Mouse (Mus musculus): ENCODE results near the gene Helz.

Gene Helz

DNA sequence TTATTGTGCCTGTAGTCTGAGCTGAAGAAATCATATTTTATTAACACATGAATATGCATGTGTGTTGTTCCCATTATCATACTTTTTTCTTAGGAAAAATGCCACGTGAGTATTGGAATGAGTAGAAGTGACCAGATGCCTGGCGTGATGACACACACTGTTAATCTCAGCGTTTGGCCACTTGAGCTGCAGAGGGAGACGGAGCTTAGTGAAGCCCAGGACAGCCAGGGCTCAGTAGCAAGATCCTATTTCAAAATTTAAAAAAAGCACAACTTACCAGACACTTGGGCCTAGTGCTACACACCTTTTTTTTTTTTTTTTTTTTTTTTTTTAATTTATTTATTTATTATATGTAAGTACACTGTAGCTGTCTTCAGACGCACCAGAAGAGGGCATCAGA, 68.0 kb downstream of the Helz start:
- DNase-seq (ENCODE audit: low spot score in 2 of 2), result no peak

DNA sequence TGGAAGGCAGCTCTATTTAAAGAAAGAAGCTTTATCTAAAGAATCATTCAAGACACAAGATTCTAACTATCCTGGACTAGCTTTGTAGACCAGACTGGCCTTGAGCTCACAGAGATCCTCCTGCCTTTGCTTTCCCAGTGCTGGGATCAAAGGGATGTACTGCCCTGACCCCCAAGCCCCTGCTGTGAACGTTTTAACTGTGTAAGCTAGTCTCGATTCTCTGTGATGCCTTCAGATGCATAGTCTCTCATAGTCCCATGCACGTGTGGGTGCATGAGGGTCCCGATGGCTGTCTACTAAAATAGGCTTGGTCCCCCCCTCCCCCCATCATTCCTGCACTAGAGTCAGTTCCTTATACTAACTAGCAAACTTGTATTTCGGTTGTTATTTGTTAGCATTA, 70.2 kb downstream of the Helz start:
- DNase-seq (ENCODE audit: low spot score in 2 of 2), result no peak

DNA sequence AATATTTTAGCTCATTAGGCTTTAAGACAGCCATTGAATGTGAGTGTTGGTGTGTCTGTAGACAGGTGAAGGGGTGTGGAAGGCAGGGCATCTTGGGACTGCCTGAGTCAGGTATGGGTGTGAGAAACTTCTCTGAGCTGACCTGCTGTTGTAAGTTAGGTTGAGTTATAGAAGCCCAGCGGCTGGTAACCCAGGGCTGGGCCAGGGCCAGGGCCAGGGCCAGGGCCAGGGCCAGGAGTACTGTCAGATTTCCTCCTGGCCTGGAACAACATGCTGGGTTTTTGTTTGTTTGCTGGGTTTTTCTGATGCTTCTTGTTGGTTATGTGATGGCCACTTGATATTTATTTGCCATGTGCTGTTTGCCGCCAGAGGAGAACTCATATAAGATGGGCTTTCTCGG, 76.9 kb downstream of the Helz start:
- no peak for DNase-seq (ENCODE audit: low spot score in 2 of 2)

DNA sequence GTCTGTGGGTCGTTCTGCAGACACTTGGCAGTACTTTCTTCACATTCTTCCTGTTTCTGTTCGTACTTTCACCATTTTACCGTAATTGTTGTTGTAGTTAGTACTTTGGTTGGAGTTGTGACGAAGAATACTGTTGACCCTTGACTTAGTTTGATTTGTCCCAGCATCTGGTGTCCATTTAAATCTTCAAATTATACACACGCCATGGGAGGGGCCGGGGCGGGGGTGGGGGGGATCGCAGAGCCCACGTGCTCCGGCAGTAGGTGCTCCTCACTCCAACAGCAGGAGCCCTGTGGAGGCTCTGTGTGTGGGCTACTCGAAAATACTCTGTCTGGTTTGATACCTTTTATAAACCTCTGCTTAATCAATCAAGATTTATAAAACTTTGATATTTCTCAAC, 78.0 kb downstream of the Helz start:
- DNase-seq (ENCODE audit: low spot score in 2 of 2), result no peak

DNA sequence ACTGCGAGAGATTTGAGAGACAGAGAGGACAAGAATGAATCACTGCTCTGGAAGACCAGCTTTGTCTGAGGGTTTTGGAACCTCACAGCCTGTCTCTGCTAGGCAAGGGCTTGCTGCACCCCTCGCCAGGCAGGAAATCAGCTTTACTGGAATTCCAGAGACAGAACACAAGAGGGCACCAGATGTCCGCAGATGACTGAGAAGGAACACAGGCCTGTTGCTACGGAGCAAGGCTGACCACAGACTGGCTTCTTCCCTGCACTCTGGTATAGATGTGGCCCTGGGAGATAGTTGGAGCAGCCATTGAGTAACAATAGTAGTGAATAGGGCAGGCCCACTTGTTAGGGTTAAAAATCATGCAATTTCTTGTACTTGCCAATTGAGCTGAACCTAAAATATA, 81.8 kb downstream of the Helz start:
- DNase-seq (ENCODE audit: low spot score in 2 of 2), result peak; percentile 11 to 14

DNA sequence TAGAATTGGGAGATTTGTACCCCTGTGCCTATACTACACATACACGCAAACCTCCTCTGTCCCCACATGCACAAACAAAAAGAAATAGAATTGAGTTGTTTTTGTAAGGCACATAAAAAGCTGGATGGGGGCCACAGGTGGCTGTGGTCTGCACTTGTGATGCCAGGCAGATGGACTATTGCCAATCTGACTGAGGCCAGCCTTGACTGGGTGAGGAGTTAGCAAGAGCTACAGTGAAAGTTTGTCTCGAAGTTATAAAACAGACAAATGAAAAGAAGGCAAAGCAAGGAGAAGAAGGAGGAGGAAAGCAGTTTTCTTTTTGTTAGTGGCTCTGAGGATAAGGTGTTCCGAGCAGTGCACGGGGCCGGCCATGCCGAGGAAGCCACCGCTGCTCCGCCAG, 82.2 kb downstream of the Helz start:
- no peak for DNase-seq (ENCODE audit: low spot score in 2 of 2)

DNA sequence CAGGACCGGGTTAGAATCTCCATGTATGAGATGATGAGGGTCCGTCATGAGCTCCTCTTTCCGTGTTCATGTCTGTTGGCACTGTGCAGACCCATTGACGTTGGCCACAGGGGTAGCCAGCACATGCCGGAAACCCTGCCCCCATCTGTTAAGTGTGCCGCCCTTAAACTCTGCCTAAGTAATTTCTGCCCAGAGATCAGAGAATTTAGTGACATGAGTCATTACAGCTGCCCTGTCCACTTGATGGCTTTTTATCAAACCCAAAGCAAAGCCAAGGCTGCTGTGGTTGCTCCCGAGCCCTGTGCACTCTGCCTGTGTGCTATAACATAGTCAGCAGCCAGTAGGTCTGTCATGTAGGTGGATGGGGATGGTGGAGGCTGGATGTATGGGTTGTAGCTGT, 83.4 kb downstream of the Helz start:
- DNase-seq (ENCODE audit: low spot score in 2 of 2), result no peak

DNA sequence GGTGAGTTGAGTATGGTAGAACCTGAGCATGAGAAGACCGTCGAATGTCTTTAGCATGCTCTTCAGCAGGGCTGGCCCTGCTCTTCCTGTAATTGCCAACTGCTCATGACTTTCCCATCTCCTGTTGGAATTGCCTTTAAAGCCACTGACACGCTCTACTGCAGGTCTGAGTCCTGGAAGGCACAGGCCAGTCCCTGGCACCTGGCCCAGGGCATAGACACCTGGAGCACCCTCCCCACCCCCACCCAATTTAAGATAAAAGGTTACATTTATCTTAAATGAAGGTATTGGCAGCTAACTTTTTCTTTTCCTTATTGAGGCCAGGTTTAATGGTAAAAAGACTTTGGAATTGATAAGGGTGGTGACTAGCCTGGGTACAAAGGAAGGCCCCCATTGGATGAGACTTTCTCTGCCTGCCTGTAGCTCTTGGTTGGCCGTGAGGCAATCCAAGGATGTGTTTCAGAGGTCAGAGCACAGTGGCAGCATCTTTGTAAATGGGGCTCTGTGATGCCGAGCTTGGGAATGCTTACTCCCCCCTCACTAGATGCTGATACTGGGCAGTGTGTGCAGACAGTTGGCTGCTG, 85.9 kb downstream of the Helz start:
- DNase-seq (ENCODE audit: low spot score in 2 of 2), result no peak

DNA sequence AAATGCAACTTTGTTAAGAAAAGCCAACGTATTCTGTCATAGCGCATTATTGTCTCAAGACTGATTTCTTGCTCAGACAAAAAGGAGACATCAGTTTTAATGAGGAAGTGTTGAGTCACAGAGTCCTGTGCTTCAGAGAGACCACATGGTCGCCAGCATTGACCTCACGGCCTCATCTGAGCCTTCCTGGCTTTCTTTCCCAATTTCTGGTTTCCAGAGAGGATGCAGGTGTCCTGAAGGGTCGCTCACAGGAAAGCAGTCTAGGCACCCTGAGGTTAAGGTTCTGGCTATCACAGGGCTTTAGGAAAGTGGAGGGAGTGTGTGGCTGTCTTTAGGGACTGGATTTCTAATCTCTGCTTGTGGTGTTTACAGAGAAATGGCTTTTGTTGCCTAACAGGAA, 90.4 kb downstream of the Helz start:
- no peak for DNase-seq (ENCODE audit: low spot score in 2 of 2)

DNA sequence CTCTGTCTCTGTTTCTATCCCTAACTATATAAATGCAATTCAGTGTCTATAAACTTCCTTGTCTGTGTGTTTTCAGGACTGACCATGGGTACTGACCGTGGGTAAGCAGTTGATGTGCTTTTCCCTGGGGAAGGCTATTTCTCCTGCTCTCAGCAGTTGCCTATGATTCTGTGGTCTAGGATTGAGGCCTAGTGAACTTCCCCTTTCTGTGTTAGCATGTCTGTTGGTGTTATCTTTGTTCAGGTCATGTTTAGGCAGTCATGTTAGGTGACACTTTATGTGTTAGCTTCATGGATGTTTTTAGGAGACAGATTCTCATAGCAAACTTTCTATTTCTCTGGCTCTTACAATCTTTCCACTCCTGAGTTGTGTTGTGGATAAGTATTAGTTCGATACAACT, 91.9 kb downstream of the Helz start:
- no peak for DNase-seq (ENCODE audit: low spot score in 2 of 2)

DNA sequence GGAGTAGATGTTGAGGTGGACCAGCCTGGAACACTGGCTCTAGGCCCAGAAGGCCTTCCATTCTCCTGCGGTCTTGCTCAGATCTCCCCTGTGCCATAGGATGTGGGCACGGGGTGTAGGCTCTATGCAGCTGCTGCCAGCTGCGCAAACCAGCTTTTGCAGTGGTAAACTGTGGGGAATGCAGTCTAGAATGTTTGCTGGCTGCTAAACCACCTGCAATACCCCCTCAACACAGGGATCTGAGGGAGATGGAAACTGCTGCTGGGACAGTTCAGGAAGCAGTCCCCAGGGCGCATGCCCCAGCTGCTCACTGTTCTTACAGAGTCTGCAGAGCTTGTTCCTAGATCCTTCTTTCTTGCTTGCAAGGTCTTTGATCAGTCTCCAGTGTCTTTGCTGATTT, 96.7 kb downstream of the Helz start:
- DNase-seq (ENCODE audit: low spot score in 2 of 2), result no peak

DNA sequence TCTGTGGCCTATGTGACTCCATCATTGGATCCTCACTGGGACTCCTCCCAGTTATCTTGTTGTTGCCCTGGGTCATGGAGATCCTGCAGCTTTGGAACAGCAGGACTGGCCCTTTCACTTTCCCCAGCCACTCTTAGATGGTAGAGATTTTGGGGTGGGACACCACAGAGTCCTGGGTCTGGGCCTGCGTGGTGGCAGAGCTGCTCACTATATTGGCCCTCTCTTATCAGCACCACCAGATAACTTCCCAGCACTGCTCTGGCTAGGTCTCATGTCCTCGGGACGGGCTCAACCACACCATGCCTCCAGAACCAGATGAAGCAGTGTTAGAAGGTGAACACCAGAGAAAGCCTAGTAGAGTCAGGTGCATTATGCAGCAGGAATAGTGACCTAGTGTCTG, 99.6 kb downstream of the Helz start:
- no peak for DNase-seq (ENCODE audit: low spot score in 2 of 2)

DNA sequence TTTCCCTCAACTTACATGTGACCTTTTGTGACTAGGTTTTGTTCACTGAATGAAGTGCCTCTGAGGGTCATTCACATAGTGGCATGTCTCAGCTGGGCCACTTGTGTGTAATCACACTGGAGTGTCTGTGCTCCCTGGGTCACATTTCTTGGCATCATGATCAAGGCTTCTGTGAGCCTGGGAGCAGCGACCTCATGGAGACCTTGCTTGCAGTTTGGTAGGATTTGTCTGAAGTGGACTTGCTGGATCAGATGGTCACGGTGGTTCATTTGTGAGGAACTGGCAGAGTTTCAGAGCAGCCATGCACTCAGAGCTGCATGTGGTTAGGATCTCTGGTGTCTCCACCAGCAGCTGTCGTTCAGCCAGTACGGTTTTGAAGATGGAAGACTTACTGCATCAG, 100.9 kb downstream of the Helz start:
- no peak for DNase-seq (ENCODE audit: low spot score in 2 of 2)

DNA sequence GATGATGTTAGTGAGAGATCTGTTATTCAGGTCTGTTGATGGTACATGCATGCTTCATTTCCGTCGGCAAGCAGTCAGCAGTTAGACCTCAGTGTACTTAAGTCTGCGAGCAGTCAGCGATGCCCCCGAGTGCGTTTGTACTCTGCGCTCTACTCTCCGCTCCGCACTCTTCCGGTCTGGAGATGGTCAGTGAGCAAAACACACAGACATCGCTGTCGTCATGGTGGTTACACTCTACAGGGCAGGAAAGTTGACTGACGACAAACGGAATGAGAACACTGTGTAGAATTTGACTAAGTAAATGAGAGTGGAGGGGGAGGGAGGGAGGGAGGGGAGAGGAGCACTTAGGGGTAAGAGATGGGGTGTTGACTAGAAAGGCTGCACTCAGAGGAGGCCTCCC, 101.7 kb downstream of the Helz start:
- DNase-seq (ENCODE audit: low spot score in 2 of 2), result no peak

DNA sequence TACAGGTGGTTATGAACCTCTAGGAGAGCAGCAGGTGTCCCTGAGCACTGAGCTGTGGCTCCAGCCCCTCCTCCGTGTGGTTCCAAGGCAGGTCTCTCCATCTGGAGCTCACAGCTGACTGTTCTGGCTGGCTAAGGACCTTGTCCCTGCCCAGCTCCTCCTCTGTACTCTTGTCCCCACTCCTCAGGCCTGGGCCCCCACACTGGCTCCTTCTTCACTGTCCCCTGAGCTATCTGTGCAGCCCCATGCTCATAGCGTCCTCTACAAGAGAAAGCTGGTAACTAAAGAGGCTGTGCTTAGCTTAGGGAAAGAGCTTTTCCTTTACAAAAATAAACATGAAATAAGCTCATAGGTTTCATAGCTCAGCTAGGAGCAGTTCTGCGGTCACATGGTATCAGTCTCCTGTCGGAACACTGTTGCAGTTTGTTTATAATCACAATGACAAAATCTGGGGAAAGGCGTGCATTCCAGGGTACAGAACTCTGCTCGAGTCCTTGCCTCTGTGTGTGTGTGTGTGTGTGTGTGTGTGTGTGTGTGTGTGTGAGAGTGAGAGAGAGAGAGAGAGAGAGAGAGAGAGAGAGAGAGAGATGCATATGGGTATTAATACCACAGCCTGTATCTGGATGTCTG, 102.8 kb downstream of the Helz start:
- DNase-seq (ENCODE audit: low spot score in 2 of 2), result no peak

DNA sequence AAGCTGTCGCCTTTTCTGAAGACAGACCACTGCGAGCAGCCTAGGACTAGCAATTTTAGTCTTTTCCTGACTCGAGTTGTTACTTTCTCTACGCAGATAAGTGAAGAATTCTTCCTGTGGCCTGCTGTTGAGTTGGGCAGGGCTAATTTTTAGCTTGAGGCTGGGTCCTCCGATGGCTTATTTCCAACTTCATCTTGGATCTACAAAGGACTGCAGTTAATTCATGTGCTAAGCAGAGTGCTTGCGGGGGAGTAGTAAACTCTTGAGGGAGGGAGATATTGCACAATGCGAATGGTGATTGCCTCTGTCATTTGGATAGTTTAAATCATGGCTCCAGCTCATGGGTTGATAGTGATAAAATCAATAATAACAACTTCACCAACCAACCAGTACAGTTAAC, 103.7 kb downstream of the Helz start:
- DNase-seq (ENCODE audit: low spot score in 2 of 2), result no peak

DNA sequence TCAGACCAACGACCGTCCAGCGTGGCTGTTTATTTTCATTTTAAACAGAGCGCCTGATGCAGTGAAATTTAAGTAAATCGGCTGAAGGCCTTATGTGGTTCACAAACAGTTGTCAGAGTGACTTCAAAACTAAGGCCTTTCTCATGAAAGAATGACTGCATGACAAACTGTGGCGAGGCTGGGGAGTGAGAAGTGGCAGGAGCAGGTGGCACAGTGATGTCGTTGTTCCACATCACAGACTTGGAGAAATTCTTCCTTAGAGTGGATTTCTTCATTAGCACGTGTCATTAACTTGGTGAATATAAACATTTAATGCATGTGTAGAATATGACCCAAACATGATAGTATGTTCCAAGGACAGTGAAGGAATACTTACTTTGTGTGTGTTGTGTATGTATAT, 104.4 kb downstream of the Helz start:
- no peak for DNase-seq (ENCODE audit: low spot score in 2 of 2)

DNA sequence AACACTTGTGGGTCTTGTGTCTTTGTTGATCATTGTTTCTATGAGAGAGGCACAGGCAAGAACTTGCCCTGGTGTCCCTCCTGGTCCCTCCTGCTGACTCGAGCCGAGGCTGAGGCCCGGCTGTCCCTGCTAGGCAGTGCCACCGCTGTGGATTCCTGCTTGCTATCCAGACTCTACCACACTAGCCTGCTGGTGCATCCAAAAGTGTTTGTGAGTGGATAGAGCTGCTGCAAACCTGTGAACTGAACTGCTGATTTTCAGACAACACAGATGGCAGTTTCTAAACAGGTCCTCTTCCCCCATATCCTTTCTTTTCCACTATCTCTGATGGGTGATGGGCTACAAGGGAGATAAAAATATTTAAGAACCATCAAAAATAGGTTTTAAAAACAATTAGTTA, 107.8 kb downstream of the Helz start:
- DNase-seq (ENCODE audit: low spot score in 2 of 2), result no peak

DNA sequence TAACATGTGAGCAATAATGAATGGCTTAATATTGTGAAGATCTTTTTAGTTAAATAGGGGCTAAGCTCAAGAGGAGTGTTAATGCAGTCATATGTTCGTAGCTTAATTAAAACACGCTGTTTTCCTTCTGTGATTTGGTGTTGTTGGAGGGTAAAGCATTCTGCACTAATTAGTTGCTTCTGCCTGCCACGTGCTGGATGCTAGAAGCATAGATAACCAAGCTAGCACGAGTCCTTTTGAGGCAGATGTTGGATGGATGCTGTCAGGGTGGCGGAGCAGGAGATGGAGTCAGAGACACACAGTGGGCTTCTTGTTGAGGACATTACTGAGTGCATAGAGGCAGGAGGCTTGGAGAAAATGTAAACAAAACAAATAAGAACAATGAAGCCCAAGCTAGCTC, 109.4 kb downstream of the Helz start:
- DNase-seq (ENCODE audit: low spot score in 2 of 2), result no peak

DNA sequence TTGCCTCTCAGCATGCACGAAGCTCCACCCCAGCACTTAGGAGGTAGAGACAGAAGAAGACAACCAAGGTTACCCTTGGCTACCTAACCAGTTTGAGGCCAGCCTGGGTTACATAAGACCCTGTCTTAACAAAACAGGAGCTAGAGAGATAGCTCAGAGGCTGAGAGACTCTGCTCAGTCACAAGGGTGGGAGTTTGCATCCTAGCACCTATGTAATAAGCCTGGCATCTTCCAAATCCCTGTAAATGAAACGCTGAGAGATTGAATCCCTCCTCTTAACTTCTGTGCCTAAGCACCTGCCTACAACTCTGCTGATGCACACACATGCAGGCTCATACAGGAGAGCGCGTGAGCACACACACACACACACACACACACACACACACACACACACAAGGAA, 112.7 kb downstream of the Helz start:
- no peak for DNase-seq (ENCODE audit: low spot score in 2 of 2)

DNA sequence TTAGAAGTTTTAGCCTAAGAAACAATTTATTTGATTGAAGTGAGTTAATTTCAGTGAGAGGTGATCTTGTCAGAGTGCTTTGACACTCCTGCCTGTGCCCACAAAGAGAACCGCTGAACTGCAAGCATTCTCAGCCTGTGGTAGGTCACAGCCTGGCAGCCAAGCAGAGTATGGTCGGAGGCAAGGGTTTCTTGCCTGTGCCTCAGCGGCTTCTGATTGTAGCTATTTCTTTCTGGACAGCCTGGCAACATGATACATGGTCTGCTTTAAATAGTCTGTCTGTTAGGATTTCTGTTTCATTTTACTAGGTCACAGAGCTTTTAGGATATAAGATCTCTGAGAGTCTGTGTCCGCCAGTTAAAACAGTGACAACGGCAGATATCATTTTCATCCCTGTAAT, 114.9 kb downstream of the Helz start:
- DNase-seq (ENCODE audit: low spot score in 2 of 2), result no peak

DNA sequence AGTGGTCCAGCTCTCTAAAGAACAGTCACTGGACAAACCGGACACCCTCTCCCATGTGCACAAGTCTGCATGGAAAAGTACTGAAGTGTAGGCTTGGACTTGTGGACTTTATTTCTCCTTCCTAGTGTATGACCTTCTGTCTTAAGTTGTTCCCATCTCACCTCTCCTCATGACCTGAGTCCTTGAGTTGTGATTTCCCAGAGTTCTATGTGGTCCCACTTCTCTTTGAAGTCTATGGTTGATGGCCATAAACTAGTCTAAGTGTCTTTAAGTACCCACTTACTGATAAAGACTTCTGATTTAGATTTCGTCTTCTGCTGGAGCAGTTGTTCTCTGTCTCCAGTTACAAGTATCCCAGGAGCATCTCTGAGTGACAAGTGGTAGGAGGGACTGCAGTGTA, 119.8 kb downstream of the Helz start:
- no peak for DNase-seq (ENCODE audit: low spot score in 2 of 2)

DNA sequence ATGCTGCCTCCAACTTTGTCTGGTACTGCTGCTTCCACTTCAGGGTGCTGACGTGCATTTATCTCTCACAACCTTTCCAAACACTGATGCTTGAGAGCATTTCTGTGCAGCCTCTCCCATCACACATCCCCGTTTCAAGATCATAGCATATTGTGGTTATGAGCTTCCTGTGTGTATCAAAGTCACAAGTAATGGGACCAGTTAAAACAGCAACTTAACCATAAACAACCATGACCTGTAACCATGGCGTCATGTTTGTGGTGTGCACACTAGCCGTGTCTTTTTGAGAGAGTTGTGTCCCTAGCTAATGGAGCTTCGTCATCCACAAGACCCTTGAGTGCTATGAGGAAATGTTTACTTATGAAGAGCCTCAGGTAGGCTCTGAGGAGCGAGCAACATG, 120.5 kb downstream of the Helz start:
- DNase-seq (ENCODE audit: low spot score in 2 of 2), result no peak

DNA sequence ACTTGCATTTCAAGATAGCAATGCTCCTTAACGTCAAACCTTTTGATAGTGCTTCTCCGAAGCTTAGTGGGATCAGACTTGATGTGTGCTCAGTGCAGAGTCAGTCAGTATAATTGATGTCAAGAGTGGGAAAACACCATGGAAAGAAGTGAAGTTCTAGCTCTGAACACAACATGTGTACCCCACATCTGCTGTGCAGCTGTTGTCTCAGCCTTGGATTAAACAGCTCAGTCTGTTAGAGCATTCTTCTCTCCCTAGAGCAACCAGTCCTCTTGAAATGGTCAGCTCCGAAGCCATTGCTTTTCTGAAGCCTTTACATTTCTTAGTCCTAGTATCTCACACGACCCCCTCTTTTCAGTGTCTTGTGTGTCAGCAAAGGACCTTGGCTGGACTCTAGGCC, 121.2 kb downstream of the Helz start:
- DNase-seq (ENCODE audit: low spot score in 2 of 2), result no peak
